Mouse (Mus musculus): ENCODE measurements around the gene Epb41l2. TPM values are rescaled to one million over a fixed set of nuclear protein-coding genes. Genes with fewer than 3 reads are reported as not detected.
A peak's percentile ranks its signal among the peaks of the same experiment; 100 is the strongest.

The Epb41l2 gene
- polyA plus RNA-seq, 1 experiment from 2014 or later, result 41.3 TPM

DNA sequence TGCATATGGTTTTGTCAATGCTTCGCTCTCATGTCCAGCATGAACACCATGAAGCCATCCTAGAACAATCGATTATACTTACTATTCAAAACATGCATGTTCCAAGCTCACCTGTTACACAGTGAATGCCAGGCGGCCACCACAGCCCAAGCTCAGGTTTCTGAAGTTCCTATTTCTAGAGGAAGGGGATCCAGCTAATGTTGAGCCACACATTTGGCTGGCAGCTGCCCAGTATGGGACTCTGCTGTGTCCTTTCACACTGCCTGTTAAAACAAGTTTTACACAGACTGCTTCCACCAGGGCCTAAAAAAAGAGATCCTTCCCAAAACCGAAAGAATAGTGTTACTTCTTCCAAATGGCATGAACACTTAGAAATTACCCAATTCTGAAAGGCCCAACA is 167.0 kb downstream of the Epb41l2 start:
- CTCF ChIA-PET, result interaction anchor here (0.8 kb wide), 1 partner anchor 257 kb away, joined by 3 read pairs; no protein-coding TSS in a partner anchor
- TF ChIP-seq CTCF (IDR thresholded peaks at IDR 0.05), result no peak

DNA sequence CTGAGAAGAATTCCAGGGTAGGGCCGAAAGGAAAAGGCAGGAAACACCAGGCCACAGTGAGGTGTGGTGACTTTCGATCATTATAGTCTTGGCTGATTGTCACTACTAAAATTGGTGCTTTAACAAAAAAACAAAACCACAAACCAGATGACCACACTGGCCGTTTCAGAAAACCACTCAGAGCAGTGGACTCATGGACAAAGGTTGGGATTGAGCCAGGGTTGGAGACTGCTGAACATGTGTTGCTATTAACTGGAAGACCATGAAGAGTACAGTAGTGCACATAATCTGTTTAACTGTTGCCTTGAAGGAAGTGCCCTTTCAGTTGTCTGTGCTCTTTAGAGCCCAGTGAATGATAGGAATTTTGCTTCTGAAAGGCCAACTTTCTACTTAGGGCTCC is 167.5 kb downstream of the Epb41l2 start:
- ATAC-seq (no peak), DNase-seq (ENCODE audit: low read depth, low spot score) (no peak)
- ChIA-PET CTCF (no interaction called here), POLR2A (interaction anchor here (0.7 kb wide), 1 partner anchor 308 kb away, joined by 3 read pairs; no protein-coding TSS in a partner anchor)
- H3K27me3 ChIP-seq, result no peaks in the 10 kb centered on the region
- in situ Hi-C loops (cut with MboI; ENCODE audit: low pct_unique_long_range_greater_than_20kb), result no loop called here
- TF ChIP-seq CTCF (IDR thresholded peaks at IDR 0.05), result no peak

More for the DNA sequence above, 167.0 kb downstream of the Epb41l2 start:
- H3K27me3 ChIP-seq, result no peaks in the 10 kb centered on the region
- in situ Hi-C loops (cut with MboI; ENCODE audit: low pct_unique_long_range_greater_than_20kb), result no loop called here
- no peak for ATAC-seq
- POLR2A ChIA-PET, result no interaction called here
- no peak for DNase-seq (ENCODE audit: low read depth, low spot score)

GRCm38 (mm10) chr10:25531335-25531734 is 171.7 kb downstream of the Epb41l2 start:
- ATAC-seq, result no peak
- ChIA-PET POLR2A (no interaction called here), CTCF (interaction anchor here (1.4 kb wide), 1 partner anchor 11 kb away, joined by 3 read pairs; no protein-coding TSS in a partner anchor)
- H3K27me3 ChIP-seq, result no peaks in the 10 kb centered on the region
- TF ChIP-seq CTCF (IDR thresholded peaks at IDR 0.05), result no peak
- in situ Hi-C loops (cut with MboI; ENCODE audit: low pct_unique_long_range_greater_than_20kb), result no loop called here
- DNase-seq (ENCODE audit: low read depth, low spot score), result no peak

DNA sequence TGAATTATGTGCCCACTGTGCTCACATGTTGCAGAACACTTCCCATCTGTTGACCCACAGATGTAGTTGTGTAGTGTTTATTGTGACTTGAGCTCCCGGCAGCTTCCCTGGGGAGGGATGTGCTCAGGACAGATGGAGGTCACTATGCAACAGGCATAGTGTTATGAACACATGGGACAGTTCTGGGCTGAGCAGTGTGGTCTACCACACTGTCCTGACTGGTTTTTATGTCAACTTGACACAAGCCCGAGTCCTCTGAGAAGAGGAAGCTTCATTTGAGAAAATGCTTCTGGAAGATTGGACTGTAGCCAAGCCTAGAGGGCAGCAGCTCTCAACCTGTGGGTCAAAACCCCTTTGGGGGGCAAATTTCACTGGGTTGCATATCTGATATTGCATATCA is 173.5 kb downstream of the Epb41l2 start:
- DNase-seq (ENCODE audit: low read depth, low spot score), result no peak
- ATAC-seq, result no peak
- ChIA-PET CTCF (no interaction called here), POLR2A (no interaction called here)
- H3K27me3 ChIP-seq, result no peaks in the 10 kb centered on the region
- in situ Hi-C loops (cut with MboI; ENCODE audit: low pct_unique_long_range_greater_than_20kb), result no loop called here
- no peak for TF ChIP-seq CTCF (IDR thresholded peaks at IDR 0.05)

DNA sequence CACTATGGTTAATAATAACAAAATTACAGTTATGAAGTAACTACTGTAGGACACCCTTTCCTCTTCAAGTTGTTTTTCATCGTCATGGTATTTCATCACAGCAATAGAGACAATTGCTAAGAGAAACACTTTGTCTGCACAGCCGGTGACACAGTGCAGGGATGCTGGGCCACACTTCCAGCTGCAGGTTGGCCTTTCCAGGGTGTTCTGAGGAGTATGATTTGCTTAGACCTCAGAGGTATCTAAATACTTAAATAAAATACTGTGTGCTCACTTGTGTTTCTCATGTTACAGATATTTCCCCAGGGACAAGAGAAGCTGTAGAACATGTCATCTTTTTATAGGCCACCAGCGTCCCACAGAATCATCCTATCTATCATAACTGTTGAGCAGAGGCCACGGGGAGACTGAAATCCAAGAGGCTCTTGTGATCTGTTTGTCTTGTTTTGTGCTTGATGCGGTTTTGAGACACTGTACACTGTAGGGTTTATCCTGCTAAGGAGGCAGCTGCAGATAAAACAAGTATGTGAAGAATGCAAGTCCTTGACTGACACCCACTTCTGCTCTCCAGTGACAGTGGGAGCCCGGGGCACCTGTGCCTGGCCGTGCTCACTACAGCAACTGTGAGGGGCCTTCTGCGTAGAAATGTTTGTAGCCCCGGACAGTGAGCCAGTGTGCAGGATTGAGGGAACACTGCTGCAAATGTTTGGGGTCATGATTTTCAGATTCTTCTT is 174.1 kb downstream of the Epb41l2 start:
- H3K27me3 ChIP-seq, result no peaks in the 10 kb centered on the region
- TF ChIP-seq CTCF (IDR thresholded peaks at IDR 0.05), result no peak
- ChIA-PET CTCF (no interaction called here), POLR2A (no interaction called here)
- in situ Hi-C loops (cut with MboI; ENCODE audit: low pct_unique_long_range_greater_than_20kb), result no loop called here
- ATAC-seq (no peak), DNase-seq (ENCODE audit: low read depth, low spot score) (no peak)

GRCm38 (mm10) chr10:25534467-25534866 is 174.9 kb downstream of the Epb41l2 start:
- in situ Hi-C loops (cut with MboI; ENCODE audit: low pct_unique_long_range_greater_than_20kb), result no loop called here
- ChIA-PET CTCF (no interaction called here), POLR2A (no interaction called here)
- no peaks in the 10 kb centered on the region for H3K27me3 ChIP-seq
- DNase-seq (ENCODE audit: low read depth, low spot score) (no peak), ATAC-seq (no peak)
- TF ChIP-seq CTCF (IDR thresholded peaks at IDR 0.05), result no peak

DNA sequence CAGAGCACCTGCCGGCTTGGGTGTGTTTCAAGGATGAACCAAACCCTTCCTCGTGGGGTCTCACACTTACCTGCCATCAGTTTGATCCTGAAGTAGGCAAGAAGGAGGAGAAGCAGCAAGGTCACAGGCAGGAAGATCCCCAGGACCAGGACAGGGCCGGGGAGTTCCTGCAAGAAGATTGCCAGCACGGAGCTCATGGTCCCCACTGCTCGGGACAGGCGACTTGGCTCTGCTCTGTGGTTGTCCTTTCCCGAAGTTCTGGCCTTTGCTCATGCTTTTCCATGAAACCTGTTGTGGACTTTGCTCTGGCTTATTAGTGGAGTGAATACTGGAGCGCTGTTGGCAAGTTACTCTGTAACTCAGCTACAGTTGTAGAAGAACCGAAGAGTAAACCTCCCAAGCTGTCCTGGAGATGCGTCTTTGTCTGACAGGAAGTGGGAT is 176.3 kb downstream of the Epb41l2 start, which contains the start of gene Smlr1:
Smlr1 (minus strand) TSS at position 377 of the 441 bp plus-strand sequence.
- H3K27me3 ChIP-seq, result no peaks in the 10 kb centered on the region
- CTCF ChIA-PET, result no interaction called here
- TF ChIP-seq CTCF (IDR thresholded peaks at IDR 0.05), result no peak
- DNase-seq (ENCODE audit: low read depth, low spot score) (no peak), ATAC-seq (no peak)
- POLR2A ChIA-PET, result no interaction called here
- in situ Hi-C loops (cut with MboI; ENCODE audit: low pct_unique_long_range_greater_than_20kb), result no loop called here

DNA sequence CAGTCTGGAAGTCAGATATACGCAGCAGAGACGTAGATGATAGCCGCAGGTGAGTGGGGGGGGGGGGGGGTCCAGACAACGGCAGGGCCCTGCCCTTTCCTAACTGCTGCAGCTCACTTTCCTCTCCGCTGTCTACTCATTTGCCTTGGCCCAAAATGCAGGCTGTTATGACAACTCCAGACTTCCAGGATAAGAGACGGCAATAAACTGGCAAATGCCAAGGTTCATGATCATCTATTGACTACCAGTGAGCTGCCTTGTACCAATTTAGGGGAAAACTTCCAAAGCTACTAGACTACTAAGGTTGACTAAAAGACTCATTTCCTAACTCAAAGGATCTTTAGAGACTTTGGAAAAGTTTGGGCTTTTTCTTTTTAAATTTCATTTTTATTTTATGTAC is 177.0 kb downstream of the Epb41l2 start:
- in situ Hi-C loops (cut with MboI; ENCODE audit: low pct_unique_long_range_greater_than_20kb), result no loop called here
- CTCF ChIA-PET, result interaction anchor here (1.6 kb wide), 1 partner anchor 603 kb away, joined by 6 read pairs; no protein-coding TSS in a partner anchor
- POLR2A ChIA-PET, result no interaction called here
- ATAC-seq (no peak), DNase-seq (ENCODE audit: low read depth, low spot score) (no peak)
- no peaks in the 10 kb centered on the region for H3K27me3 ChIP-seq
- no peak for TF ChIP-seq CTCF (IDR thresholded peaks at IDR 0.05)

GRCm38 (mm10) chr10:25538738-25539137 is 179.1 kb downstream of the Epb41l2 start:
- ChIA-PET POLR2A (no interaction called here), CTCF (no interaction called here)
- ATAC-seq (no peak), DNase-seq (ENCODE audit: low read depth, low spot score) (no peak)
- TF ChIP-seq CTCF (IDR thresholded peaks at IDR 0.05), result no peak
- in situ Hi-C loops (cut with MboI; ENCODE audit: low pct_unique_long_range_greater_than_20kb), result no loop called here
- no peaks in the 10 kb centered on the region for H3K27me3 ChIP-seq

DNA sequence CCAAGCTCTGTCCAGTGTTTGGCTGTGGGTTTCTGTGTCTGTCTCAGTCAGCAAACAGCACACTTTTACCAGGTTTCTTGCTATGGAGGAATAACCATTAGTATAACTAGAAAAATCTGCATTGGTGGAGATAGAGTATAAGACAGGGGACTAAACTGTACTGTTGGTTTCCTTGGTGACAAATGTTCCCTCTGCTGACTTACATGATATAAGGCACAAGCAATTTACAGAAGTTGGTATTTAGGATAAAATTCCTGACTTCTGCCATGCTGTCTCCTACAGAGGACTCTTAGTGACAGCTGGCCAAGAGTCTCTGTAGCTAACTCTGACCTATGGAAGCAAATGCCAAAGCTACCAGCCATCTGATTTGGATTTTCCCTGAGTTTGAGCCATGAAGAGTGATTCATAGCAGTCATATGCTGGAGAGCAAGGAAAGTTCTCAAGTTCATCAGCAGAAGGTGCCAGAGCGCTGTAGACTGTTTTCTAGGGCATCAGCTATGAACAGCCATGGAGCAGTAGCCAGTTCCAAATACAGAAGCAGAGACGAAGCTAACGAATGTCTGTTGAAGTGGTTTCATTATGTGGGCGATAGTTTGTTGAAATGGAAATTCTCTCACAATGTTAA is 179.7 kb downstream of the Epb41l2 start:
- ChIA-PET CTCF (no interaction called here), POLR2A (no interaction called here)
- H3K27me3 ChIP-seq, result no peaks in the 10 kb centered on the region
- ATAC-seq (no peak), DNase-seq (ENCODE audit: low read depth, low spot score) (no peak)
- in situ Hi-C loops (cut with MboI; ENCODE audit: low pct_unique_long_range_greater_than_20kb), result no loop called here
- TF ChIP-seq CTCF (IDR thresholded peaks at IDR 0.05), result peak; percentile 43

GRCm38 (mm10) chr10:25539771-25540168 is 180.2 kb downstream of the Epb41l2 start:
- in situ Hi-C loops (cut with MboI; ENCODE audit: low pct_unique_long_range_greater_than_20kb), result no loop called here
- ChIA-PET CTCF (no interaction called here), POLR2A (no interaction called here)

More at GRCm38 (mm10) chr10:25539771-25540168, 180.2 kb downstream of the Epb41l2 start:
- ATAC-seq (no peak), DNase-seq (ENCODE audit: low read depth, low spot score) (no peak)
- H3K27me3 ChIP-seq, result no peaks in the 10 kb centered on the region
- TF ChIP-seq CTCF (IDR thresholded peaks at IDR 0.05), result no peak
